20 mouse cellular contexts compared by ENCODE assay signal in the genomic region with DNA sequence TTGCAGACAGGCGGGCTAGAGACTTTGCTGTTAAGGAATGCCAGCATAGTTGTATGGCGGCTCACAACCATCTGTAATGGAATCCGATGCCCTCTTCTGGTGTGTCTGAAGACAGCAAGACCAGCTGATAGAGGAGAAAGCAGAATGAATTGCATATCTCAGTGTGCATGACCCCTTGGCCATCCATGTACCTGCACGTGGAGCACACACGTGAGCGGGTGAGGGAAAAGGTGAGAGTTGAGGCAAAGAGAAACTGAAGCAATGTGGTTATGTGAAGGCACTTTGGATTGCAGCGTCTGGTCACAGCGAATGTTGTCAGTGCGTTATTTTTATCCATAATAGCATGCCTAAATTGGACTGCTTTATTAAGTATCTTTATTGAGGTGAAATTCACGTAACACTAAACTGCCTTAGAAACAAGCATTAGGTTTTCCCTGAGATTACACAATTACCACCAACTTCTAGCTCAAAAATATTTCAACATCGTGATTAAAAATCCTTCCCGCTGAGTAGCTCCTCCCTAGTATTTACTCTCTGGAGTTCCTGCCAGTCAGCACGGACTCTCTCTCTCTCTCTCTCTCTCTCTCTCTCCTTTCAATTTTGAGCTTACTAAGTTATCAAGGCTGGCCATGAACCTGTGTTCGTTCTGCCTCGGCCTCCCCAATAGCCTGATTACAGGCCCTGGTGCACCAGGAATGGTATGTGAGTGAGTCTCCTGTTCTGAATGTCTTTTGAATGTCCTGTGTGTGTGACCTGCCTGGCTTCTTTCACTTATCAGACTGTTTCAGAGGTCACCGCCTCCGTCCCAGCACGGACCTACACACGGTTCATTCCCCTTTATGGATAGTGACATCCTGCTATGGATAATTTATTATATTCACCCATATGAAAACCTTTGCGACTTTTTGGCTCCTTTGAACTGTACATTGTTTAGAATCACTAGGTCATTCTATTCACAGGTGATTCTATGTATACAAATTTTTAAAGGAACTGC. TPM values are rescaled to one million over a fixed set of nuclear protein-coding genes. Genes with fewer than 3 reads are reported as not detected.
DNase-seq lines count a peak whose midpoint lies in the region; ATAC-seq and TF ChIP-seq lines count a peak whose summit lies in the region.
"Had no signal": no experiment of that assay in that cellular context is flagged by ENCODE, and none has a peak within 500 bp of the region (broad histone marks: within the 10 kb centered on the region; RNA-seq: fewer than 3 reads in every experiment).

No protein-coding gene starts in this region.

- no peak overlapping the region for H3K4me2 ChIP-seq in liver, postnatal 0 days (ENCODE audit: low read depth, low read length)
- H3K4me2 ChIP-seq in liver, embryonic 12.5 days: no peak overlapping the region
- H3K4me2 ChIP-seq: embryonic facial prominence, embryonic 13.5 days; forebrain, embryonic 13.5 days; hindbrain, embryonic 13.5 days had no signal

- no peak for TF ChIP-seq CTCF in liver, postnatal 0 days (IDR thresholded peaks at IDR 0.05; ENCODE audit: low read depth)

- no peaks in the 10 kb centered on the region for H3K4me1 ChIP-seq in liver, postnatal 0 days (ENCODE audit: insufficient read depth)
- H3K4me1 ChIP-seq in liver, embryonic 12.5 days: no peaks in the 10 kb centered on the region
- H3K4me1 ChIP-seq: embryonic facial prominence, embryonic 13.5 days; forebrain, embryonic 13.5 days; heart, embryonic 10.5 days; hindbrain, embryonic 13.5 days had no signal

- H3K9me3 ChIP-seq in liver, postnatal 0 days (ENCODE audit: low read length): no peaks in the 10 kb centered on the region
- H3K9me3 ChIP-seq in liver, embryonic 12.5 days (replicated peaks): no peaks in the 10 kb centered on the region
- H3K9me3 ChIP-seq: embryonic facial prominence, embryonic 13.5 days; forebrain, embryonic 13.5 days; G1E; heart, embryonic 10.5 days; hindbrain, embryonic 13.5 days had no signal

- peak overlapping the region; percentile 45; the same call in 1 of the 2 replicates for H3K27ac ChIP-seq in liver, postnatal 0 days (ENCODE audit: low read depth)
- H3K27ac ChIP-seq in liver, embryonic 12.5 days: no peak overlapping the region
- H3K27ac ChIP-seq: embryonic facial prominence, embryonic 13.5 days; forebrain, embryonic 13.5 days; heart, embryonic 10.5 days; hindbrain, embryonic 13.5 days had no signal

- peak; percentile 14 for DNase-seq in liver, postnatal 0 days
- DNase-seq in 416B (ENCODE audit: low read depth): peak; percentile 61
- DNase-seq in adipocyte (ENCODE audit: low spot score): peak; percentile 33
- peak; percentile 50 for DNase-seq in lung, postnatal 25 days (ENCODE audit: low spot score)
- no peak for DNase-seq in cerebellum, postnatal 14 days
- DNase-seq: adrenal gland, postnatal 10 days; B cell, adult 2 months; cerebellum, adult 11-12 months; cerebellum, adult 9-10 months; cerebellum, postnatal 36 days; forebrain, postnatal 0 days; gastrocnemius, postnatal 14 days had no signal

- no peak for TF ChIP-seq EP300 in liver, postnatal 0 days (IDR thresholded peaks at IDR 0.05; ENCODE audit: low read depth)

- WGBS in liver, postnatal 0 days (ENCODE audit: insufficient replicate concordance): 73% methylated on average over 20 of the region's 20 CpGs
- WGBS in liver, embryonic 12.5 days (ENCODE audit: insufficient replicate concordance): 76% methylated on average over 20 of the region's 20 CpGs

- peak; percentile 79 for ATAC-seq in liver, postnatal 0 days
- ATAC-seq in liver, embryonic 12.5 days: no peak
- ATAC-seq in erythroid progenitor cell, adult 5-6 weeks (replicated peaks; ENCODE audit: low FRiP score, poor library complexity, severe bottlenecking): no peak
- ATAC-seq: CD4-positive, CD25-positive, alpha-beta regulatory T cell, adult 4 months; forebrain, embryonic 13.5 days; forebrain, postnatal 0 days had no signal

- no peak overlapping the region for H3K4me3 ChIP-seq in liver, postnatal 0 days (ENCODE audit: low read depth, low read length)
- no peak overlapping the region for H3K4me3 ChIP-seq in liver, embryonic 12.5 days
- H3K4me3 ChIP-seq: embryonic facial prominence, embryonic 13.5 days; forebrain, embryonic 13.5 days; heart, embryonic 10.5 days; hindbrain, embryonic 13.5 days had no signal

- H3K9ac ChIP-seq in liver, postnatal 0 days (replicated peaks): no peak overlapping the region
- no peak overlapping the region for H3K9ac ChIP-seq in liver, embryonic 12.5 days
- H3K9ac ChIP-seq: embryonic facial prominence, embryonic 13.5 days; forebrain, embryonic 13.5 days; forebrain, postnatal 0 days; hindbrain, embryonic 13.5 days had no signal

- no peaks in the 10 kb centered on the region for H3K36me3 ChIP-seq in liver, postnatal 0 days (replicated peaks; ENCODE audit: insufficient read depth, low read length)
- H3K36me3 ChIP-seq in liver, embryonic 12.5 days: no peaks in the 10 kb centered on the region
- H3K36me3 ChIP-seq: embryonic facial prominence, embryonic 13.5 days; G1E; heart, embryonic 10.5 days; hindbrain, embryonic 13.5 days had no signal

- H3K27me3 ChIP-seq in liver, postnatal 0 days (ENCODE audit: insufficient read depth, low read length): no peaks in the 10 kb centered on the region
- no peaks in the 10 kb centered on the region for H3K27me3 ChIP-seq in liver, embryonic 12.5 days (replicated peaks)
- H3K27me3 ChIP-seq: embryonic facial prominence, embryonic 13.5 days; forebrain, embryonic 13.5 days; hindbrain, embryonic 13.5 days had no signal

RNA-seq across cellular contexts. Expression of a gene that starts 6.1 kb away (rescaled TPM):
- 4.1 and 5.7 TPM in 2 replicates for polyA plus RNA-seq in liver, postnatal 0 days (2015; fragmentation: Nextera tagmentation; extraction: Ambion mirVana)
- polyA plus RNA-seq in liver, embryonic 12.5 days (2016; fragmentation: Nextera tagmentation; extraction: Ambion mirVana): 5.5 and 6.4 TPM in 2 replicates
- 1.3 and 5.4 TPM in 2 replicates for total RNA-seq in erythroid progenitor cell, adult 5-6 weeks (2015; ENCODE audit: low replicate concordance)
- 0.77 and 1.7 TPM in 2 replicates for total RNA-seq in erythroid progenitor cell, adult 5-6 weeks (2017; ENCODE audit: low replicate concordance)

Comparison
In these comparisons a context has a peak if more than half of its experiments do, and no peak if none do; other contexts are left out.
1. DNase-seq: peak in liver, postnatal 0 days (single experiment), 416B (single experiment), adipocyte (single experiment) and lung, postnatal 25 days (single experiment); none in cerebellum, postnatal 14 days (0 of 2).